Mouse (Mus musculus) stomach, postnatal 0 days (tissue): ENCODE measurements around the gene Agmat.

ENCODE experiments used
- CTCF ChIP-seq: IDR thresholded peaks from 2 replicates; pipeline ENCODE4 v1.5.1; 2016; ENCODE audit warnings: antibody characterized with exemption, low read depth, mild to moderate bottlenecking, moderate library complexity
- EP300 ChIP-seq: optimal IDR thresholded peaks from 2 replicates; pipeline ENCODE3; 2016; ENCODE audit warnings: antibody characterized with exemption

DNA sequence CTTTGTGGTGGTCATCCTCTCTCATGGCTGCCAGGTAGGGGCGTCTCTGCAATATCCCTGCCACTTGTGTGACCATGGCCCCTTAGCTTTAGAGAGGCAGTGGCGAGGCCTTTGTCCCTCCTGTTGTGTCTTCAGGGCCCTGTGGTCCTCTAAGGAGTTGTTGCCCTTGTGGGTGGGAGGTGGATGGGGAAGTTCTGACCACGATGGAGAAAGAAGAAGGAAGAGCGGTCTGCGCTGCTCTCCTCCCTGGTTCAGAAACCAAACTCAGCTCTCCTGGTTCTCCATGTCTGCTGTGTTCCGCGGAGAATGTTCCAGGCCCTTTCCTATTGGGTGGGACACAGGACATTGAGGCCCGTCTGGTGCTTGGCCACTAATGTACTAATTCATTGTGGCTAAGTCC lies 59.4 kb downstream of the Agmat start:
- no peak for TF ChIP-seq EP300
- no peak for TF ChIP-seq CTCF
